16 mouse cellular contexts compared by ENCODE assay signal in genomic region chr17:55843067-55843466, GRCm38 (mm10). TPM values are rescaled to one million over a fixed set of nuclear protein-coding genes. Genes with fewer than 3 reads are reported as not detected.
DNase-seq lines count a peak whose midpoint lies in the region; ATAC-seq lines count a peak whose summit lies in the region.
"Had no signal": no experiment of that assay in that cellular context is flagged by ENCODE, and none has a peak within 500 bp of the region (broad histone marks: within the 10 kb centered on the region; RNA-seq: fewer than 3 reads in every experiment).

No protein-coding gene starts in this region.

- peak; percentile 70 for ATAC-seq in CD4-positive, CD25-positive, alpha-beta regulatory T cell, adult 4 months
- 0 out of 2 replicates have a peak, but pooled peaks have one; percentile 23 for ATAC-seq in neutrophil, adult 5-6 weeks (ENCODE audit: extremely low read depth, insufficient number of reproducible peaks, low FRiP score, poor library complexity, severe bottlenecking)
- ATAC-seq: forebrain, embryonic 15.5 days; intestine, embryonic 16.5 days had no signal

- peak; percentile 20 for DNase-seq in induced T-regulatory cell, adult 2 months (ENCODE audit: low read depth)
- no peak for DNase-seq in cerebellum, postnatal 4 days (ENCODE audit: low spot score in 2 of 2)
- DNase-seq in cerebellum, postnatal 10 days: no peak
- no peak for DNase-seq in spleen, postnatal 14 days (ENCODE audit: low spot score in 2 of 2)
- DNase-seq: adrenal gland, adult 2 months; adrenal gland, postnatal 14 days; cerebellum, adult 11 months; cerebellum, adult 2 months; cerebellum, adult 9-11 months; gastrocnemius, postnatal 10 days; heart, adult 11 months; kidney, adult 18-20 months had no signal

RNA-seq across cellular contexts. Expression of gene Zfp119a, which starts 35.7 kb away (rescaled TPM):
- 10 to 100 TPM; 21.2 to 22.6 TPM for polyA plus RNA-seq in CD4-positive, CD25-positive, alpha-beta regulatory T cell, adult 4 months (2017; shearing (Covaris generic))
- 8.3 and 11.8 TPM in 2 replicates for total RNA-seq in neutrophil, adult 5-6 weeks (2017)
- polyA plus RNA-seq: adrenal gland, adult 2 months had no signal

RNA-seq across cellular contexts. Expression of gene Zfp959, which starts 48.8 kb away (rescaled TPM):
- polyA plus RNA-seq in CD4-positive, CD25-positive, alpha-beta regulatory T cell, adult 4 months (2017; shearing (Covaris generic)): 10 to 100 TPM; 29.3 to 31.1 TPM
- total RNA-seq in neutrophil, adult 5-6 weeks (2017): 46.8 and 51.0 TPM in 2 replicates
